19 mouse cellular contexts compared by ENCODE assay signal in genomic region chr6:23076060-23076459, GRCm38 (mm10). TPM values are rescaled to one million over a fixed set of nuclear protein-coding genes. Genes with fewer than 3 reads are reported as not detected.
"Had no signal": no experiment of that assay in that cellular context is flagged by ENCODE, and none has a peak within 500 bp of the region (broad histone marks: within the 10 kb centered on the region; RNA-seq: fewer than 3 reads in every experiment).

No protein-coding gene starts in this region.

- H3K9me3 ChIP-seq: liver, embryonic 13.5 days; midbrain, embryonic 10.5 days; neural tube, embryonic 13.5 days; stomach, embryonic 15.5 days had no signal

- H3K4me3 ChIP-seq: layer of hippocampus, adult 2 months; liver, embryonic 13.5 days; megakaryocyte, embryonic 14.5 days; midbrain, embryonic 10.5 days; myocyte; neural tube, embryonic 13.5 days; stomach, embryonic 15.5 days had no signal

- DNase-seq: kidney, adult 2 months; kidney, postnatal 25 days; layer of hippocampus, adult 9-11 months; liver, embryonic 13.5 days; lung, adult 2 months; retina, postnatal 1 day; right cerebral cortex, postnatal 25 days; spleen, adult 18-20 months; thymus, postnatal 36 days had no signal

- ATAC-seq: intestine, postnatal 0 days had no signal

- H3K9ac ChIP-seq: liver, embryonic 13.5 days; neural tube, embryonic 13.5 days; stomach, embryonic 15.5 days had no signal

- H3K4me1 ChIP-seq: liver, embryonic 13.5 days; megakaryocyte, embryonic 14.5 days; neural tube, embryonic 13.5 days; stomach, embryonic 15.5 days had no signal

- H3K27ac ChIP-seq: kidney, postnatal 0 days; layer of hippocampus, adult 2 months; liver, embryonic 13.5 days; midbrain, embryonic 10.5 days; neural tube, embryonic 13.5 days; stomach, embryonic 15.5 days had no signal

- H3K36me3 ChIP-seq: midbrain, embryonic 10.5 days; neural tube, embryonic 13.5 days; stomach, embryonic 15.5 days had no signal

- H3K4me2 ChIP-seq: liver, embryonic 13.5 days; neural tube, embryonic 13.5 days; stomach, embryonic 15.5 days had no signal

- H3K27me3 ChIP-seq: liver, embryonic 13.5 days; megakaryocyte, embryonic 14.5 days; neural tube, embryonic 13.5 days; stomach, embryonic 15.5 days had no signal

RNA-seq across cellular contexts. Expression of gene Aass, which starts 56.7 kb away (rescaled TPM):
- total RNA-seq: monocyte, adult 5-6 weeks; neutrophil, adult 5-6 weeks had no signal
- polyA plus RNA-seq: myocyte had no signal
